Mouse (Mus musculus): ENCODE results near the gene Ngrn.

Gene Ngrn

GRCm38 (mm10) chr7:80307766-80308165 lies 46.8 kb downstream of the Ngrn start:
- in situ Hi-C loops (cut with MboI) = no loop called here

- in situ Hi-C loops (cut with MboI) = no loop called here
Observed at GRCm38 (mm10) chr7:80310771-80311170, 49.8 kb downstream of the Ngrn start.
